ENCODE assay signal across 7 mouse cellular contexts in genomic region chr9:21792644-21793043, GRCm38 (mm10). TPM values are rescaled to one million over a fixed set of nuclear protein-coding genes. Genes with fewer than 3 reads are reported as not detected.
DNase-seq lines count a peak whose midpoint lies in the region; ATAC-seq lines count a peak whose summit lies in the region.

No protein-coding gene starts in this region.

- intact Hi-C loops in left cerebral cortex, postnatal 14 days (cut with DNase I) = no loop called here

- H3K9me3 ChIP-seq in intestine, embryonic 14.5 days (ENCODE audit: control insufficient read depth, low read length) = no peaks in the 10 kb centered on the region
- no peaks in the 10 kb centered on the region for H3K9me3 ChIP-seq in midbrain, embryonic 16.5 days (replicated peaks; ENCODE audit: control insufficient read depth, low read length, poor library complexity, severe bottlenecking)

- ATAC-seq in intestine, embryonic 14.5 days (replicated peaks; ENCODE audit: low FRiP score, low TSS enrichment, low read depth) = no peak
- ATAC-seq in midbrain, embryonic 16.5 days = peak; percentile 59; the same call in 1 of the 2 replicates

- peaks cover 61% of the 10 kb centered on the region for H3K36me3 ChIP-seq in intestine, embryonic 14.5 days (ENCODE audit: control insufficient read depth, insufficient read depth, low read length)
- no peaks in the 10 kb centered on the region for H3K36me3 ChIP-seq in midbrain, embryonic 16.5 days (ENCODE audit: control insufficient read depth, insufficient read depth, low read length)

- H3K27me3 ChIP-seq in intestine, embryonic 14.5 days (replicated peaks; ENCODE audit: control insufficient read depth, insufficient read depth, low read length) = no peaks in the 10 kb centered on the region
- H3K27me3 ChIP-seq in midbrain, embryonic 16.5 days (ENCODE audit: control insufficient read depth, insufficient read depth, low read depth, low read length) = no peaks in the 10 kb centered on the region

- peaks cover 34% of the 10 kb centered on the region for H3K4me1 ChIP-seq in intestine, embryonic 14.5 days (replicated peaks; ENCODE audit: control insufficient read depth, insufficient read depth, low read length)
- no peaks in the 10 kb centered on the region for H3K4me1 ChIP-seq in midbrain, embryonic 16.5 days (ENCODE audit: control insufficient read depth, insufficient read depth, low read length)

- DNase-seq in MN1 (ENCODE audit: low spot score) = peak; percentile 79
- peak; percentile 50 for DNase-seq in adrenal gland, postnatal 25 days
- peak; percentile 59 to 64 for DNase-seq in frontal cortex, postnatal 36 days (ENCODE audit: low spot score in 2 of 2)
- no peak for DNase-seq in intestine, embryonic 14.5 days (ENCODE audit: low spot score)
- peak; percentile 61 to 86 for DNase-seq in left cerebral cortex, postnatal 14 days (ENCODE audit: low spot score in 2 of 2)
- DNase-seq in B cell, adult 2 months = no peak

- H3K4me3 ChIP-seq in intestine, embryonic 14.5 days (ENCODE audit: low read depth, low read length) = no peak overlapping the region
- H3K4me3 ChIP-seq in midbrain, embryonic 16.5 days (ENCODE audit: low read depth, low read length) = no peak overlapping the region

- no peak overlapping the region for H3K27ac ChIP-seq in intestine, embryonic 14.5 days (ENCODE audit: low read depth)
- H3K27ac ChIP-seq in midbrain, embryonic 16.5 days (ENCODE audit: low read length) = no peak overlapping the region

- H3K9ac ChIP-seq in intestine, embryonic 14.5 days (ENCODE audit: low read length) = no peak overlapping the region
- no peak overlapping the region for H3K9ac ChIP-seq in midbrain, embryonic 16.5 days (ENCODE audit: low read depth, low read length)

- peak overlapping the region; percentile 17 for H3K4me2 ChIP-seq in intestine, embryonic 14.5 days (ENCODE audit: low read length)
- H3K4me2 ChIP-seq in midbrain, embryonic 16.5 days (ENCODE audit: low read length) = no peak overlapping the region

- WGBS in intestine, embryonic 14.5 days = 44% methylated on average over 8 of the region's 8 CpGs
- 66% methylated on average over 8 of the region's 8 CpGs for WGBS in midbrain, embryonic 16.5 days

RNA-seq across cellular contexts. Expression of gene Kank2, which starts 5.9 kb away (rescaled TPM):
- 37.3 and 46.2 TPM in 2 replicates for total RNA-seq in adrenal gland, postnatal 25 days (2021)
- polyA plus RNA-seq in intestine, embryonic 14.5 days (2014; fragmentation: Nextera tagmentation; extraction: Ambion mirVana) = 9.5 and 9.6 TPM in 2 replicates
- total RNA-seq in left cerebral cortex, postnatal 14 days (2021) = 1 to 10 TPM; 7.4 to 7.6 TPM
- polyA plus RNA-seq in midbrain, embryonic 16.5 days (2015; fragmentation: Nextera tagmentation; extraction: Ambion mirVana) = 3.1 and 3.5 TPM in 2 replicates

RNA-seq across cellular contexts. Expression of gene Spc24, which starts 32.5 kb away (rescaled TPM):
- total RNA-seq in adrenal gland, postnatal 25 days (2021) = 4.7 and 5.6 TPM in 2 replicates
- polyA plus RNA-seq in intestine, embryonic 14.5 days (2014; fragmentation: Nextera tagmentation; extraction: Ambion mirVana) = 127 and 135 TPM in 2 replicates
- 1 to 10 TPM; 2.6 to 2.7 TPM for total RNA-seq in left cerebral cortex, postnatal 14 days (2021)
- polyA plus RNA-seq in midbrain, embryonic 16.5 days (2015; fragmentation: Nextera tagmentation; extraction: Ambion mirVana) = 10.4 and 11.8 TPM in 2 replicates

RNA-seq across cellular contexts. Expression of gene Angptl8, which starts 42.7 kb away (rescaled TPM):
- 4.5 and 17.1 TPM in 2 replicates for total RNA-seq in adrenal gland, postnatal 25 days (2021)
- polyA plus RNA-seq in intestine, embryonic 14.5 days (2014; fragmentation: Nextera tagmentation; extraction: Ambion mirVana) = 4.0 and 4.3 TPM in 2 replicates
- not detected for total RNA-seq in left cerebral cortex, postnatal 14 days (2021)
- polyA plus RNA-seq in midbrain, embryonic 16.5 days (2015; fragmentation: Nextera tagmentation; extraction: Ambion mirVana) = 0.87 TPM in 1 of 2 replicates, not detected in the other

RNA-seq across cellular contexts. Expression of gene Dock6, which starts 59.8 kb away (rescaled TPM):
- total RNA-seq in adrenal gland, postnatal 25 days (2021) = 45.6 and 46.0 TPM in 2 replicates
- 39.4 and 40.0 TPM in 2 replicates for polyA plus RNA-seq in intestine, embryonic 14.5 days (2014; fragmentation: Nextera tagmentation; extraction: Ambion mirVana)
- 10 to 100 TPM; 18.5 to 22.6 TPM for total RNA-seq in left cerebral cortex, postnatal 14 days (2021)
- 12.9 and 13.4 TPM in 2 replicates for polyA plus RNA-seq in midbrain, embryonic 16.5 days (2015; fragmentation: Nextera tagmentation; extraction: Ambion mirVana)

Comparison
In these comparisons a context has a peak if more than half of its experiments do, and no peak if none do; other contexts are left out.
1. DNase-seq: peak in MN1 (single experiment), adrenal gland, postnatal 25 days (single experiment), frontal cortex, postnatal 36 days (2 of 2) and left cerebral cortex, postnatal 14 days (2 of 2); none in intestine, embryonic 14.5 days (single experiment) and B cell, adult 2 months (0 of 2).